In genomic region chr17:8461568-8461967, GRCm38 (mm10) we compare ENCODE assay signal across 8 mouse cellular contexts. TPM values are rescaled to one million over a fixed set of nuclear protein-coding genes. Genes with fewer than 3 reads are reported as not detected.
DNase-seq lines count a peak whose midpoint lies in the region; ATAC-seq and TF ChIP-seq lines count a peak whose summit lies in the region.
"Had no signal": no experiment of that assay in that cellular context is flagged by ENCODE, and none has a peak within 500 bp of the region (broad histone marks: within the 10 kb centered on the region; RNA-seq: fewer than 3 reads in every experiment).

No protein-coding gene starts in this region.

- H3K9ac ChIP-seq in intestine, embryonic 14.5 days (ENCODE audit: low read length), result no peak overlapping the region
- H3K9ac ChIP-seq in intestine, embryonic 15.5 days, result no peak overlapping the region
- no peak overlapping the region for H3K9ac ChIP-seq in ES-Bruce4 (ENCODE audit: low read depth, poor library complexity, severe bottlenecking)

- H3K9me3 ChIP-seq in intestine, embryonic 14.5 days (ENCODE audit: control insufficient read depth, low read length), result no peaks in the 10 kb centered on the region
- no peaks in the 10 kb centered on the region for H3K9me3 ChIP-seq in intestine, embryonic 15.5 days
- H3K9me3 ChIP-seq in ES-Bruce4 (replicated peaks; ENCODE audit: control insufficient read depth, insufficient read depth, low read length, poor library complexity, severe bottlenecking), result no peaks in the 10 kb centered on the region

- no peak overlapping the region for H3K27ac ChIP-seq in intestine, embryonic 14.5 days (ENCODE audit: low read depth)
- H3K27ac ChIP-seq in intestine, embryonic 15.5 days, result no peak overlapping the region
- no peak overlapping the region for H3K27ac ChIP-seq in ES-Bruce4 (ENCODE audit: insufficient read depth, low read length)
- H3K27ac ChIP-seq: macrophage had no signal

- peaks cover 5% of the 10 kb centered on the region for H3K27me3 ChIP-seq in intestine, embryonic 14.5 days (replicated peaks; ENCODE audit: control insufficient read depth, insufficient read depth, low read length)
- peaks cover 12% of the 10 kb centered on the region for H3K27me3 ChIP-seq in intestine, embryonic 15.5 days (replicated peaks)
- no peaks in the 10 kb centered on the region for H3K27me3 ChIP-seq in ES-Bruce4 (ENCODE audit: control insufficient read depth, insufficient read depth, low read length, poor library complexity, severe bottlenecking)

- peak; percentile 78 for TF ChIP-seq CTCF in ES-Bruce4 (IDR thresholded peaks at IDR 0.05; ENCODE audit: low read depth, low read length)

- DNase-seq in intestine, embryonic 14.5 days (ENCODE audit: low spot score), result peak; percentile 76
- peak; percentile 47 for DNase-seq in 416B (ENCODE audit: low read depth)
- DNase-seq in cerebellum, postnatal 4 days (ENCODE audit: low spot score in 2 of 2), result peak; percentile 49 to 63
- peak; percentile 29 to 73 for DNase-seq in layer of hippocampus, postnatal 25 days (ENCODE audit: extremely low spot score in 1 of 2, low spot score in 1 of 2)
- peak; percentile 41 to 70 for DNase-seq in right cerebral cortex, postnatal 10 days (ENCODE audit: low spot score in 2 of 2)

- no peak for TF ChIP-seq EP300 in ES-Bruce4 (IDR thresholded peaks at IDR 0.05; ENCODE audit: insufficient read depth, low read depth, low read length)

- H3K4me1 ChIP-seq in intestine, embryonic 14.5 days (replicated peaks; ENCODE audit: control insufficient read depth, insufficient read depth, low read length), result no peaks in the 10 kb centered on the region
- no peaks in the 10 kb centered on the region for H3K4me1 ChIP-seq in intestine, embryonic 15.5 days (replicated peaks)
- H3K4me1 ChIP-seq in ES-Bruce4 (ENCODE audit: control insufficient read depth, insufficient read depth, low read length), result no peaks in the 10 kb centered on the region

- 7% methylated on average over 4 of the region's 4 CpGs for WGBS in intestine, embryonic 14.5 days
- WGBS in intestine, embryonic 15.5 days, result 7% methylated on average over 4 of the region's 4 CpGs

- no peaks in the 10 kb centered on the region for H3K36me3 ChIP-seq in intestine, embryonic 14.5 days (ENCODE audit: control insufficient read depth, insufficient read depth, low read length)
- H3K36me3 ChIP-seq in intestine, embryonic 15.5 days, result no peaks in the 10 kb centered on the region
- no peaks in the 10 kb centered on the region for H3K36me3 ChIP-seq in ES-Bruce4 (ENCODE audit: control insufficient read depth, insufficient read depth, low read length, poor library complexity, severe bottlenecking)

- no peak overlapping the region for H3K4me3 ChIP-seq in intestine, embryonic 14.5 days (ENCODE audit: low read depth, low read length)
- H3K4me3 ChIP-seq in intestine, embryonic 15.5 days (replicated peaks), result no peak overlapping the region
- H3K4me3 ChIP-seq in ES-Bruce4 (ENCODE audit: low read depth, low read length), result no peak overlapping the region

- no peak for ATAC-seq in intestine, embryonic 14.5 days (replicated peaks; ENCODE audit: low FRiP score, low TSS enrichment, low read depth)
- ATAC-seq in intestine, embryonic 15.5 days, result no peak

- no peak for TF ChIP-seq POLR2A in ES-Bruce4 (IDR thresholded peaks at IDR 0.05; ENCODE audit: insufficient read depth, low read length)

- no peak overlapping the region for H3K4me2 ChIP-seq in intestine, embryonic 14.5 days (ENCODE audit: low read length)
- no peak overlapping the region for H3K4me2 ChIP-seq in intestine, embryonic 15.5 days (replicated peaks)

RNA-seq across cellular contexts. Expression of gene T, which starts 27.3 kb away (rescaled TPM):
- polyA plus RNA-seq in intestine, embryonic 14.5 days (2014; fragmentation: Nextera tagmentation; extraction: Ambion mirVana), result 0.47 and 0.54 TPM in 2 replicates
- 0.30 and 0.45 TPM in 2 replicates for polyA plus RNA-seq in intestine, embryonic 15.5 days (2015; fragmentation: Nextera tagmentation; extraction: Ambion mirVana)
- 11.4 and 12.5 TPM in 2 replicates for polyA plus RNA-seq in ES-Bruce4 (2011; ENCODE audit: insufficient read depth, insufficient read length, low read depth, missing spikeins)
- total RNA-seq in layer of hippocampus, postnatal 25 days (2021), result not detected
- polyA plus RNA-seq: macrophage had no signal
